Mouse (Mus musculus) heart, embryonic 12.5 days (tissue): ENCODE measurements around the gene Col23a1. TPM values are rescaled to one million over a fixed set of nuclear protein-coding genes. Genes with fewer than 3 reads are reported as not detected.

Experiments
- ATAC-seq: fragments of 200-750 bp; cut with Nextera tagmentation; 2 replicates; pipeline ENCODE4 v1.8.0; 2017; ENCODE audit warnings: moderate TSS enrichment, moderate library complexity; ENCODE audit not compliant: insufficient number of reproducible peaks, low FRiP score
- H3K27ac ChIP-seq: fragments of 300-500 bp; sonication (generic); 2 replicates; pipeline ENCODE4 v1.5.1; 2016; ENCODE audit warnings: mild to moderate bottlenecking, moderate library complexity; ENCODE audit not compliant: poor library complexity, severe bottlenecking
- H3K27me3 ChIP-seq: fragments of 300-500 bp; sonication (generic); replicated peaks from 2 replicates; pipeline ENCODE4 v1.6.1; 2016; ENCODE audit warnings: mild to moderate bottlenecking, moderate library complexity
- H3K36me3 ChIP-seq: fragments of 300-500 bp; sonication (generic); 2 replicates; pipeline ENCODE4 v1.6.1; 2016; ENCODE audit warnings: mild to moderate bottlenecking, moderate library complexity
- H3K4me1 ChIP-seq: fragments of 300-500 bp; sonication (generic); replicated peaks from 2 replicates; pipeline ENCODE4 v1.6.1; 2016; ENCODE audit warnings: mild to moderate bottlenecking
- H3K4me2 ChIP-seq: fragments of 300-500 bp; sonication (generic); 2 replicates; pipeline ENCODE4 v1.6.1; 2016; ENCODE audit warnings: mild to moderate bottlenecking, moderate library complexity
- H3K4me3 ChIP-seq: fragments of 300-500 bp; sonication (generic); 2 replicates; pipeline ENCODE4 v1.5.1; 2016; ENCODE audit warnings: mild to moderate bottlenecking
- H3K9ac ChIP-seq: fragments of 300-500 bp; sonication (generic); 2 replicates; pipeline ENCODE4 v1.6.1; 2016; ENCODE audit warnings: mild to moderate bottlenecking, moderate library complexity
- H3K9me3 ChIP-seq: fragments of 300-500 bp; sonication (generic); replicated peaks from 2 replicates; pipeline ENCODE4 v1.6.1; 2016; ENCODE audit warnings: mild to moderate bottlenecking, moderate library complexity
- WGBS: fragments of 180-500 bp; shearing (Covaris S2); methylation state at CpG from one replicate; pipeline ENCODE4 v1.1.7; 2016; 5-methylcytosine and 5-hydroxymethylcytosine counted together
- polyA plus RNA-seq: library from polyadenylated mRNA; unstranded; fragments of >200 nt; fragmentation: Nextera tagmentation; extraction: Ambion mirVana; gene quantifications from 2 replicates; pipeline ENCODE4 v1.2.1, GENCODE M21; 2016

Gene Col23a1
- polyA plus RNA-seq, 1 experiment from 2014 or later: 16.4 TPM

DNA sequence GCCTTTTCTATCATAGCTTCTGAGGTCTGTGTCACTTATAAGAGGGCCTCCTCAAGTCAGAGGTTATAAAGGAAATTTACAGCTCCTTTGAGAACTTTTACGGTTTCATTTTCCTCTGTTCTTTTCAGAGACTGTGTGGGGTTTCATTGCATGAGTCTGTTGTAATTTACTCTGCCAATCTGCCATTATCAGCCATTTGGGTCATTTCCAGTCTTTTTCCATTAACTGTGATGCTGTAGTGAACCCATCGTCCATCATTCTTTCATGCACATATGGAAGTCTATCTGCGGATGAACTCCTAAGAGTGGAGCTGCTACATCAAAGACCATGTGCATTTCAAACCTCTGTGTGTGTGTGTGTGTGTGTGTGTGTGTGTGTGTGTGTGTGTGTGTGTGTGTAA lies 192.5 kb downstream of the Col23a1 start:
- Histone ChIP-seq H3K4me3 (no peak overlapping the region), H3K27ac (no peak overlapping the region), H3K4me1 (peaks cover 20% of the 10 kb centered on the region), H3K4me2 (no peak overlapping the region), H3K9me3 (no peaks in the 10 kb centered on the region; the same call in 1 of the 2 replicates), H3K27me3 (peaks cover 12% of the 10 kb centered on the region), H3K9ac (no peak overlapping the region), H3K36me3 (no peaks in the 10 kb centered on the region)
- WGBS: 63% methylated on average over 3 of the region's 3 CpGs
- ATAC-seq: no peak

DNA sequence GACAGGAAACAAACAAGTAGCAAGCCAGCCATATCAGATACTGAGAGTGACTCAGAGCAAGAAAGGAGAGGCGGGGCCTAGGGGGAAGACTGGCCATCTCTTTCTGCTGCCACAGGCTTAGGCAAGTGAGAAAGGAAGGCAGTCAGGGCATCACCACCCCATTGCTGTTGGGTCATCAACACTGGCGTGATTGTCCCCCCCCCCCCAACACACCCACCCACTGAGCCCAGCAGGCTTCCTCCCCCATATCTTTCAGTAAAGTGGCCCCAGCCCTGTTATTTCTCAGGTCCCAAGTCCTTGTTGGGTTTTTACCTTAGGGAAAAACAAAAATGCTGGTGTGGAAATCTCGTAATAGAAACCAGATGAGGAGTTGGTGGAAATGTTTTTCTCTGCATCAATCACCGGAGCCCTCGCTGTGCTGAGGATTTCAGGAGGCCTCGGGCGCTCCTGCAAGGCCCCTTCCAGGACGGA lies 195.4 kb downstream of the Col23a1 start:
- 0 out of 2 replicates have a peak, but pooled peaks have one; percentile 20 for ATAC-seq
- 0 out of 2 replicates have a peak overlapping the region, but pooled peaks have one; percentile 19 for H3K27ac ChIP-seq

GRCm38 (mm10) chr11:51485775-51486464 lies 196.2 kb downstream of the Col23a1 start:
- H3K27me3 ChIP-seq: peaks cover 15% of the 10 kb centered on the region; the same call in 1 of the 2 replicates
- no peaks in the 10 kb centered on the region for H3K36me3 ChIP-seq
- no peak overlapping the region for H3K9ac ChIP-seq
- WGBS: 19% methylated on average over 10 of the region's 10 CpGs
- no peak for ATAC-seq
- 0 out of 2 replicates have a peak, but pooled peaks cover 5% of the 10 kb centered on the region for H3K9me3 ChIP-seq
- no peak overlapping the region for H3K4me2 ChIP-seq
- H3K4me3 ChIP-seq: no peak overlapping the region
- peaks cover 16% of the 10 kb centered on the region for H3K4me1 ChIP-seq
- H3K27ac ChIP-seq: 0 out of 2 replicates have a peak overlapping the region, but pooled peaks have one; percentile 19

More for the DNA sequence above, 195.4 kb downstream of the Col23a1 start:
- H3K36me3 ChIP-seq: no peaks in the 10 kb centered on the region
- H3K4me1 ChIP-seq: peaks cover 16% of the 10 kb centered on the region
- WGBS: 32% methylated on average over 8 of the region's 8 CpGs
- peaks cover 15% of the 10 kb centered on the region for H3K27me3 ChIP-seq
- no peak overlapping the region for H3K4me2 ChIP-seq
- H3K9ac ChIP-seq: no peak overlapping the region
- no peak overlapping the region for H3K4me3 ChIP-seq
- peaks cover 3% of the 10 kb centered on the region; the same call in 1 of the 2 replicates for H3K9me3 ChIP-seq

GRCm38 (mm10) chr11:51488813-51489212 lies 199.1 kb downstream of the Col23a1 start:
- 67% methylated on average over 9 of the region's 9 CpGs for WGBS
- Histone ChIP-seq H3K27ac (no peak overlapping the region), H3K4me1 (peaks cover 16% of the 10 kb centered on the region), H3K4me3 (no peak overlapping the region), H3K36me3 (no peaks in the 10 kb centered on the region), H3K9ac (no peak overlapping the region), H3K27me3 (peaks cover 24% of the 10 kb centered on the region), H3K4me2 (no peak overlapping the region), H3K9me3 (0 out of 2 replicates have a peak, but pooled peaks cover 5% of the 10 kb centered on the region)
- no peak for ATAC-seq

DNA sequence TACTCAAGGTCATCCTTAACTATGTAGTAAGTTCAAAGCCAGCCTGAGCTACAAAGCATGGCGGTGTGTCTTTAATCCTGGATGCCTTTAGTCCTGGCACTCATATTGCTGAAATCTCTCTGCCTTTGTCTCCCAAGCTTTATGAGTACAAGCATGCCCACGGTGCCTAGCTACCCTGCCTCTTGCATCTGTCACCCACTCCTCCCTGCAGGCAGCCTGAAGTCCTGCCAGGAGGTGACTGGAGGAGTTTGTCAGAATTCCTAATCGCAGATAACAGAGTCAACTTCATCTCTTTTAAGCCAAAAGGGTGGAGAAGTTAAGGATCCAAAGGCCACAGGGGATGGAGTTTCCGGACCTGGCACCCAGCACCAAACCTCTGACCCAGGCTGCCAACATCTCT lies 203.7 kb downstream of the Col23a1 start:
- H3K27me3 ChIP-seq: peaks cover 33% of the 10 kb centered on the region

DNA sequence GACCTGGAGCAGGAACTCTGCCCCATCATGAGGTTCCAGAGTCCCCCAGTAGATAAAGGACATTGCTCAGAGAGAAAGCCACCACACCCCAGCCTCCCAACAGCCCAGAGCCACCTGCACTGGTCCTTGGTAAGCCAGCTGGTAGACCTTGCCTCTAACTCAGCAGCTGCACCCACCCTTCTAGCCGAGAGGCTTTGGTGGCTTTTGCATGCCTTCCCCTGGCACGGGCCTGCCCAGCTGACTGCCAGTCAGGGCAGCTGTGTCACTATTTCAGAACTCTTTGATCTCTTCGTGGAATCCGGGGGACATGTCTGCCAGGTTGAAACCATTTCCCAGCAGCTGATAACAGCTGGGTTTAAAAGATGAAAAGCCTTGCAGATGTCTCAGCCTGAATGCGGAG lies 204.5 kb downstream of the Col23a1 start:
- no peak for ATAC-seq
- 39% methylated on average over 5 of the region's 5 CpGs for WGBS

More for the DNA sequence above, 203.7 kb downstream of the Col23a1 start:
- no peaks in the 10 kb centered on the region for H3K4me1 ChIP-seq
- H3K4me2 ChIP-seq: no peak overlapping the region
- H3K27ac ChIP-seq: no peak overlapping the region
- H3K9ac ChIP-seq: no peak overlapping the region
- no peak for ATAC-seq
- 57% methylated on average over 4 of the region's 4 CpGs for WGBS
- H3K9me3 ChIP-seq: 0 out of 2 replicates have a peak, but pooled peaks cover 5% of the 10 kb centered on the region
- H3K4me3 ChIP-seq: no peak overlapping the region
- no peaks in the 10 kb centered on the region for H3K36me3 ChIP-seq

DNA sequence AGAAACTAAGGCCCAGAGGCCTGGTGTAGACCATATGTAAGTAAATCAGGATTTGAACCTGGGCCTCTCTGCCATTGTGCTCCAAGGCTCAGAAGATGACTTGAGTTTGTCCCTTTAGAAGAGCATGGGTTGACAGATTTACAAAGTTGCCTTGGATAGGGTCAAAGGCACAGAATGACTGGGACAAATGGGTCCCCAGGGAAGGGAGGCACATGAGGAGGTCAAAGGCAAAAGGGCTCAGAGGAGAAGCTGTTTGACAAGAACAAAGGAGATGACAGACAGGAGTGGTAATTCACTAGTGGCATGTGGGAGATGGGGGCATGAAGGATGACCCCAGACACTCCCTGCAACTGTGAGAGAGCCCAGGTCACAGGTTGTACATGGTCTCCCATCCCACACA lies 210.1 kb downstream of the Col23a1 start:
- no peak overlapping the region for H3K4me3 ChIP-seq
- no peak for ATAC-seq
- H3K27ac ChIP-seq: no peak overlapping the region

More for the DNA sequence above, 204.5 kb downstream of the Col23a1 start:
- Histone ChIP-seq H3K4me2 (no peak overlapping the region), H3K9ac (no peak overlapping the region), H3K27ac (no peak overlapping the region), H3K27me3 (peaks cover 33% of the 10 kb centered on the region), H3K9me3 (0 out of 2 replicates have a peak, but pooled peaks cover 5% of the 10 kb centered on the region), H3K4me3 (no peak overlapping the region), H3K36me3 (no peaks in the 10 kb centered on the region), H3K4me1 (no peaks in the 10 kb centered on the region)

GRCm38 (mm10) chr11:51502431-51502851 lies 212.7 kb downstream of the Col23a1 start:
- Histone ChIP-seq H3K9me3 (no peaks in the 10 kb centered on the region), H3K36me3 (no peaks in the 10 kb centered on the region), H3K4me1 (peaks cover 13% of the 10 kb centered on the region), H3K9ac (no peak overlapping the region), H3K4me3 (no peak overlapping the region), H3K4me2 (no peak overlapping the region), H3K27me3 (0 out of 2 replicates have a peak, but pooled peaks cover 8% of the 10 kb centered on the region), H3K27ac (no peak overlapping the region)
- WGBS: 57% methylated on average over 10 of the region's 10 CpGs
- ATAC-seq: no peak

More for the DNA sequence above, 210.1 kb downstream of the Col23a1 start:
- H3K4me2 ChIP-seq: no peak overlapping the region
- peaks cover 6% of the 10 kb centered on the region for H3K4me1 ChIP-seq
- H3K36me3 ChIP-seq: no peaks in the 10 kb centered on the region
- no peaks in the 10 kb centered on the region for H3K9me3 ChIP-seq
- H3K9ac ChIP-seq: no peak overlapping the region
- 0 out of 2 replicates have a peak, but pooled peaks cover 17% of the 10 kb centered on the region for H3K27me3 ChIP-seq

DNA sequence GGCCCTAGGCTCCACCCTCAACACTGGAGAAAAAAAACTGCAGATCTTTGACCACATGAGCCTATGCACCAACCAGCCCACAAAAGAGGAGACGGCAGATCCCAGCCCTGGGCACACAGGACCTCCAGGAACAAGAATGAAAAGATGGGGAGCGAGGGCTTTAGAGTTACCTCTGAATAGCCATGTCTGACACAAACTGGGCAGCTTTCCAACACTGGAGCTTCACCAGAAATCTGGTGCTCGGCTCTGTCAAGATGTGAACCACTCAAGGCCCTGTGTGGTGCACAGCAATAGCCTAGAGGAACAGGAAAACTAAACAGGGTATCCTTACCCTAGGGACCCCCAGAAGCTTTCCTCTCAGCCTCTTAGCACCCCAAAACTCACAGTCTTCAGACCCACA lies 215.2 kb downstream of the Col23a1 start:
- ATAC-seq: no peak; the same call in 1 of the 2 replicates
- no peak overlapping the region for H3K27ac ChIP-seq
- no peak overlapping the region for H3K4me2 ChIP-seq
- 35% methylated on average over 3 of the region's 3 CpGs for WGBS
- H3K27me3 ChIP-seq: 0 out of 2 replicates have a peak, but pooled peaks cover 8% of the 10 kb centered on the region
- no peak overlapping the region for H3K4me3 ChIP-seq
- H3K9ac ChIP-seq: no peak overlapping the region
- peaks cover 16% of the 10 kb centered on the region for H3K4me1 ChIP-seq
- no peaks in the 10 kb centered on the region for H3K9me3 ChIP-seq
- no peaks in the 10 kb centered on the region for H3K36me3 ChIP-seq

- Histone ChIP-seq H3K27me3 (0 out of 2 replicates have a peak, but pooled peaks cover 3% of the 10 kb centered on the region), H3K36me3 (no peaks in the 10 kb centered on the region), H3K27ac (no peak overlapping the region), H3K4me2 (no peak overlapping the region), H3K9me3 (no peaks in the 10 kb centered on the region), H3K4me3 (no peak overlapping the region), H3K9ac (no peak overlapping the region), H3K4me1 (peaks cover 11% of the 10 kb centered on the region)
- ATAC-seq: no peak
- WGBS: 51% methylated on average over 6 of the region's 6 CpGs
Observed at GRCm38 (mm10) chr11:51508053-51508452, 218.3 kb downstream of the Col23a1 start.

GRCm38 (mm10) chr11:51509211-51509610 lies 219.5 kb downstream of the Col23a1 start:
- H3K4me1 ChIP-seq: peaks cover 11% of the 10 kb centered on the region
- ATAC-seq: no peak
- H3K9me3 ChIP-seq: no peaks in the 10 kb centered on the region
- H3K27ac ChIP-seq: no peak overlapping the region
- 79% methylated on average over 5 of the region's 5 CpGs for WGBS
- H3K9ac ChIP-seq: no peak overlapping the region
- 0 out of 2 replicates have a peak, but pooled peaks cover 3% of the 10 kb centered on the region for H3K27me3 ChIP-seq
- H3K36me3 ChIP-seq: no peaks in the 10 kb centered on the region
- H3K4me3 ChIP-seq: no peak overlapping the region
- H3K4me2 ChIP-seq: no peak overlapping the region
